Mouse (Mus musculus) gastrocnemius, adult 8-10 months (tissue): ENCODE data around the gene Egln1. TPM values are rescaled to one million over a fixed set of nuclear protein-coding genes. Genes with fewer than 3 reads are reported as not detected.

Source experiments
- DNase-seq, 2 experiments: peaks; one replicate each; pipeline ENCODE4 v3.0.0; 2022; ENCODE audit warnings: low spot score in 2 of 2
- total RNA-seq, 4 experiments: library from RNA; stranded (reverse); gene quantifications; 2 replicates each; pipeline ENCODE4 v1.2.4; 2022

The Egln1 gene
- total RNA-seq: 100 to 1,000 TPM; 170 to 209 (median 181) TPM

DNA sequence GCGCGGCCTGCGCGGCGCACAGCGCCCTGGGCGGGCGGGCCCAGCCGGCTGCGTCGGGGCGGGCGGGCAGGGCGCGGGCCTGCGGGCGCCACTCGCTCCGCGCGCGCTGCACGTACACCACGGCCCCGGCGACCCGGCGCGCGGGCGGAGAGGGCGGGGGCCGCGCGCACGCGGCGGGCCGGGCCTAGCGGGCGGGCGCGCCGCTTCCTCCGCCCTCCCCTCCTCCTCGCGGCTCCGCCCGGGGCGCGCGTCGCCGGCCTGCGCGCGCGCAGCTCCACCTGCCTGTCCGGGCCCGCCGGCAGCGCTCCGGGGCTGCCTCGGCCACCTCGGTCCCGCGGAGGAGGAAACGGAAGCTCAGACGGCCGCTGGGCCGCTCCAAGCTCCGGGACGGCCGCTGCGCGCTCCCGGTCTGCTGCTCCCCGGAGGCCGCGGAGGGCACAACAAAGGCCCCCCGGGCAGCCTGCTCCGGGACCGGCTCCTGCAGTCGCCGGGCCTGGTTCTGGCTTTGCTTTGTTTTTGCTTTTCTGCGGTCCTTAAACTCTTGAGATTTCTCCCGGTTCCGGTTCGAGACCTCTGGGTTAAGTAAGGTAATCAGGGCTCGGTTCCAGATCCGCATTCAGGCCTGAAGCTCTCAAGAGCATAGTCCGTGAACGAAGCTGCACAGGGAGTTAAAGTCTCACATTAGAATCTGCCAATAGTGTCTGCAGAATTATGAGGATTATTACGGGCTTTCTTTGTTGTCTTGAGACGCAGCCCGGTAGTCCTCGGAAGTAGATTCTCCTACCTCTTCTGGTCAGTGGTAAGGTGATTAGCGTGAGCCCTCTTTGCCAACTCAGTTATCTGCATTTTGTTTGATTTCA lies at the start of gene Egln1:
Egln1 (minus strand) TSS at position 116 of the 860 bp plus-strand sequence.
- peak; percentile 63 to 80 for DNase-seq

DNA sequence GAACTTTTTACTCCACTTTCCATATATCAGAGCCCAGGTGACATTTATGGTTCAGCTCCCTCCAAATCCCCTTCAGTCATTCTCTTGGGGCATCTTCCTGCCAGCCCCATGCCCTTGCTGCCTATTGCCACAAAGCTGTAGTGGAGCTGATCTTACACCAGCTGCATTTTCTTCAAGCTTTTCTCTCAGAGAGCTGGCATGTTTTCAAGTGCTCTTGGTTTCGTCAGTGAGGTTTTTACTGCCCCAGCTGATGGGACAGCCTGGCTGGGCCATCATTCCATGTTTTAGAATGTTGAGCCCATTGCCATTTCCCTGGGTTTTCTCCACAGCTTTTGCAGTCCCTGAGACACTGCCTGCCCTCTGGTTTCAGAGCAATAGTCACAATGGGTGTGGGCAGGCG lies 46.7 kb upstream of the Egln1 start:
- DNase-seq: no peak

DNA sequence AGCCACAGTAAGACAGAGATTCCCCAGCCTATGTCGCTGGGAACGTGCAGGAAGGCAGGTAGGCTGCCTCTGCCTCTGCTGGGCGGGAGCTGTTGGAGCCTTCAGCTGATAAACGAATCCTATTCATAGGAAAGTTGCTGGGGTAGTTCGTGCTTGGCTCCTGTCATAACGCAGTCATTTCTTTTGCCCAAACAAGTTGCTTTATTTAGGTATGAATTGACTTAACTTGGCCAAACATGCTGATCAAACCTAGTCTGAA lies 42.5 kb upstream of the Egln1 start:
- no peak for DNase-seq

DNA sequence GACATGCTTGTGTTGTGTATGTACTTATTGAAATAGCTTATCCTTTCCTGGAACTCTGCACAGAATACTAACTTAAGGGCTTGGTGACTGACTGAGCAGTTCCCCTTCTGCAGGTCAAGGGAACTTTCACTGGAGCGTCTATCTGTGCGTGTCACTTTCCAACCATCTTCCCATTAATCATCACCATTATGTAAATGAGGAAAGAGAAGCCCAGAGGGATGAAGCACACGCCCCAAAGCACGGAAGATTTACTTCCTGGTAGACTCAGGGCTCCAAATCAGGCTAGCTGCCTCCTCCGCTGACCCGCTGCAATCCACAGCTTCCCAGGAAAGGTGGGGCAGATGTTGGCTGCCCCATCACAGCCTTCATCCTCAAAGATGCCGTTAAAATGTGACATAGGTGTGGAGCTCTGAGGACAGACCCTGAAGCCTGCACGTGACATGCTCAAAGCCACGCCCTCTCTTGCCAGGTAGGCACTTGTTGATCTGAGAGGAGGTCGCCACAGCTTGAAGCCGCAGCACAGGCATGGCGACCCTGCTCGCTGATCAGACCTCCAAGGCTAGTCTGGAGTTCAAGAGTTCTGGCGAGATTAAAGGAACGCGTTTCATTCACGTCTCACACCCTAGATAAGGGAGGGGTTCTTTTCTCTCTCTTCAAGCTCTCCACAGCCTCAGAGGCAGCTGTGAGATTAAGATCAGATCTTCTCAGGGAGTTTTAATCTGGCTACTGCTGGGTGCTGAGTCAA lies 42.0 kb upstream of the Egln1 start:
- DNase-seq: no peak

DNA sequence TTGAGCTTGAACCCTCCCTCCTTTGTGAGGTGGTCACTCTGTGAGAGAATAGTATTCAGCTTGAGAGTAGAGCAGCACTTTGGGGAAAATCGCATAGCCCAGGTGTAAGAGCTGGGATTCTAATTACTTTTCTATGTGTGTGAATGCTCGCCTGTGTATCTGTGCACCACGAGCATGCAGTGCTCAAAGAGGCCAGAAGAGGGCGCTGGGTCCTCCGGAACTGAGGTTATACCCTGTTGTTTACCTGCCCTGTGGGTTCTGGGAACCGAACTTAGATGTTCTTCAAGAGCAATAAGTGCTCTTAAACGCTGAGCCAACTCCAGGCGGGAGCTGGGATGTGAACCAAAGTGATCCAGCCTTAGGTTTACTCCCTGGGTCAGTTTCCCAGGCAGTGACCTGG lies 31.7 kb upstream of the Egln1 start:
- no peak for DNase-seq

DNA sequence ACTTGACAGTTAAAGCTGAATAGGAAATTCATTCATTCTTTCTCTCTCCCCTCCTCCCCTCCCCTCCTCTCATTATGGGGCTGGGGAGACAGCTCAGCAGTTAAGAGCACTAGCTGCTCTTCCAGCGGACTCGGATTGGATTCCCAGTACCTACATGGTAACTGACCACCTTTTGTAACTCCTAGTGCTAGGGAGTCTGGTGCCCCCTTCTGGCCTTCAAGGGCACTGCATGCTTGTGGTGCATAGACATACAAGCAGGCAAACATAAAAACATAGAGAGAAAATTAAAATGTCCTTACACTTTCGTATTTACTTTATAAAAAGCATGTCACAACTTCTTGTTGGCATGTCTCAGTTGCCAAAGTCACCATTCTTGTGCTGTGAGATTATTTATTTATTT lies 30.9 kb upstream of the Egln1 start:
- no peak for DNase-seq

DNA sequence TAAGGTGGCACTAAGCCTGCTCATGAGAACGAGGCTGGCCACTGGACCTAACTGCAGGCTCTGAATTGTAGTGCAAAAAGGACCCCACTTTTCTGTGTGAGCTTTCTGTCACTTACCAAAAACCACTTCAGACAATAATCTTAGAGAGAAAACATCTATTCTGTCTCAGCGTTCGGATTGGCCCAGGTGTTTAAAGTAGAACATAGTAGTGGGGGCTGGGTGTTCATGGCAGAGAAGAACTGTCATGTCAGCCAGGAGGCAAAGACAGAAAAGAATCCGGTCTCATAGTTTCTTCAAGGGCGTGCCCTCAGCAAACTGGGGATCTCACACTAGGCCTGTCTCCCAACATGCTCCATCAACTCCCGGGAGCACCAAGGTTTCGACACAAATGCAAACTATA lies 28.9 kb upstream of the Egln1 start:
- DNase-seq: no peak

DNA sequence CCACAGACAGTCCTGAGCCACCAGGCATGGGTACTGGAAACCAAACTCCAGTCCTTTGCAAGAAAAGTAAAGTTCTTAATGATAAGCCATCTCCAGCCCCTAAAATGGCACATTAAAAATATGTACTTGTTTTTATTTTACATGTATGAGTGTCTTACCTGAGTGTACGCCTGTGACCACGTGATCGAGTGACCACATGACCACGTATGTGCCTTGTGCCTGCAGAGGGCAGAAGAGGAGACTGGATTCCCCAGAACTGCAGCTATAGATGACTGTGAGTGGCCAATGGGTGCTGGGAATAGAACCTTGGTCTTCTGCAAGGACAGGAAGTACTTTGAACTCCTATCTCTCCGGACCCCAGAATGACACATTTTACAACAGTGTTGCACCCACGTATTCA lies 27.1 kb upstream of the Egln1 start:
- no peak for DNase-seq

DNA sequence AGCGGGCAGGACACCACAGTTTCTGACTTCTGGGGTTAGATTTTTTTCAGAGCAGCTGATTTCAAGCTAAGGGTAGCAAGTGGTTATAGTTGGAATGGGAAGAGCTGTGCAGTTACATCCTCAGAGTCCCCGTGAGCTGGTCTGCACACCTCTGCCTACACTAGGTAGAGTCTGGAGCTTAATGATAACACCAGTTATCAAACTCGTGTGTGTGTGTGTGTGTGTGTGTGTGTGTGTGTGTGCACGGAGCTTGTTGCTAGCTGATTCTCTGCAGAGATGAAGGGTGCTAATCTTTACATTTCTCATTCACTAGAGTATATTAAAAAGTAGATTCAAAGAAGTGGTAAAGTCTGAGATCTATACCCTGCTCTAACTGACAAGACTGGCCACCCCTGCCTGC lies 25.1 kb upstream of the Egln1 start:
- no peak for DNase-seq

DNA sequence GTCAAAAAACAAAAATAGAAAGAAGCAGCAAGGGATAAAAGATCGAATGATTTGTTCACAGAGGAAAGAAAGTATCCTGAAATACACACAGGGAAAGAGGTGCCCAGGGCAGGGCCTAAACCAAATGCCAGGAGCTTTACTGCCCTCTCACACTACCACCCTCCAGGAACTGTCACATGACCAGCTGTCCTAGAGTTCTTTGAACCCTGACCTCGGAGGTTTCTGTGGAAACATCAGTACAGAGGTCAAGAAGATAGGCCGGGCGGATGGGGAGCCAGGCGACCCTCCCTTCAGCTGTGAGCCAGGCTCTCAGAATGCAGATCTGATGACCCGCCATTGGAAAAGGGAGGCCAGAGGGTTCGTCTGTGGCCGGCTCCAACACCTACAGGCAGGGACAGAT lies 24.1 kb upstream of the Egln1 start:
- no peak for DNase-seq

DNA sequence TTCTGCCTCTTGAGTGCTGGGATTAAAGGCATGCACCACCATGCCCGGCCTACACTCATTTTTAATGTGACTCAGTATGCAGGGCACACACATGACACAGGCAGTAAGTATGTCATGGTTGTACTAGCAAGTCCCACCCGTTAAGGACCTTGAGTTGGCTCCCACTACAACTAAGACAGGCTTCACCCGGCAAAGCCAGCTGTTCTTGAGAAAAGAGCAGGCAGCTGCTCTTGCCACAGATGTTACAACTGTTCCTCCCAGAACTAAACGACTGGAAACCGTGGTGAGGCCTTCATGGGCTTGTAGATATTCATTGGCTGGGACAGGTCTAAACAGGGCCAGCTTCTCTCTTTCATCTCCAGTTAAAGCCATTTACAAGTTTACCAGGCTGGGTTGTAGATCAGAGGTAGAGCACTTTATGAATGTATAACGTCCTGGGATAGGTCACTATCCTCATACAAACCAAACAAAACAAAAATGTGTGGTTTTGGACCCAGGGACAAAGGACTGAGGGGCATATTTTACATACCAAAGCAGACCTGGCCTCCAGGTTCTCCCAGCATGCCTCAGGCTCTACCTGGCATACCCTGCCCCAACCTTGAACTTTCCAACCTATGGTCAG lies 21.3 kb upstream of the Egln1 start:
- no peak for DNase-seq

DNA sequence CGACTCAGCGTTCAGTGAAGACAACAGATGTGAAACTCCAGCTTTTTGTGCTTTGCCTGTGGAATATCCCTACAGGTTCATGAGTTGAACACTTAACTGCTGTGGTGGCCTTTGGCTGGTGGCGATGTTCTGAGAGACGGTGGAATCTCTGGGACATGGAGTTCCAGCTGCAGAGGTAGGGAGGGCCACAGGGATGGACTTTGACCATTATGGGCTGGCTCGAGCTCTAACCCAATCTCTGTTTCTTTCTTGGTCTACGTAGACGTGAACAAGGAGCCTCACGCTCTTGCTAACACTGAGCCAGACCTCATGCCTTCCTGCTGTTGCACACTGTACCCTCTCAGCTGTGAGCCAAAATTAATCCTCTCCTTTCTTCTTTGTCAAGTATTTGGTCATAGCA lies 15.8 kb upstream of the Egln1 start:
- no peak for DNase-seq

DNA sequence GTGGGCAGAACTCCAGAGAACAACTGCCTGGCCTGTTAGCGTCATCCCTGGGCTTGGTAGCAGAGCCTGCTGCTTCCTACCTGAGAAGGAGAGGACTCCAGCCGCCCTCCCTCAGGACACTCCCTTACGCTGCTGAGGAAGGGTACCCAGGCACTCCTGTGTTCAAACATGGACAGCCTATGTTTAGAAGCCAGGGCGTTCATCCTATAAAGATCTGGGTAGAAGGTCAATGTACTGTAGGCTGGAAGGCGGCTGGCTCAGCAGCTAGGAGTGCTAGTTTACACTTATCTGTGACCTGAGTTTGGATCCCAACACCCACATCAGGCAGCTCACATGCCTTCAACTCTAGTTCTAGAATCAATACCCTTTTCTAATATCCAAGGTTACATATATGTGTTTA lies 14.1 kb upstream of the Egln1 start:
- no peak for DNase-seq

DNA sequence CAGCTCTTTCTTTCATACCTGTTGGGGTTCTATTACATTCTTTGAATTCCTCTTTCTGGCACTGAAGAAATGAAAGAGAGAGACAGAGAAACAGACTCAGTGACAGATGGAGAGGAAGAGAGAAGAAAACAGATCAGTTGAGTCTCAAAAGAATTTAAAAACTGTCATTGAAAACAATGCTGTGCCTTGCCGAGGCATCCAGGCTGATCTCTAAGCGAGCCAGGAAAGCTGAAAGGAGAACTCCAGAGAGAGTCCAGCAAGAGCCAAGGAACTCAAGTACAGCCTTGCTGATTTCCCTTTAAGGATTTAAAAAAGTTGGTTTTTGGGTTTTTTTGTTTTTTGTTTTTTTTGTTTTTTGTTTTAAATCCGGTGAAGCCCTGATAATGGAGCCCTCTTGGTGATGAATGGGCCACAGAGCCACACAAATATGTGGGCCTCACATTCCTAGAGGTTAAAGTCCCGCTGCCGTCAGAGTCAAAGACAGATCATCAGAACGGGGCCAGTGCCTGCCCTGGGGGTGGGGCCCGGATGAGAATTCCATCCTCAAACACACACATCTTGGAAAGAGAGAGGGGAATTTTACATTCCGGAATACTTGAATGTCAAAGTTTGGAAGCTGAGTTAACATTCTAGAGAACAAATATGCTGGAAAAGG lies 11.2 kb upstream of the Egln1 start:
- no peak for DNase-seq

DNA sequence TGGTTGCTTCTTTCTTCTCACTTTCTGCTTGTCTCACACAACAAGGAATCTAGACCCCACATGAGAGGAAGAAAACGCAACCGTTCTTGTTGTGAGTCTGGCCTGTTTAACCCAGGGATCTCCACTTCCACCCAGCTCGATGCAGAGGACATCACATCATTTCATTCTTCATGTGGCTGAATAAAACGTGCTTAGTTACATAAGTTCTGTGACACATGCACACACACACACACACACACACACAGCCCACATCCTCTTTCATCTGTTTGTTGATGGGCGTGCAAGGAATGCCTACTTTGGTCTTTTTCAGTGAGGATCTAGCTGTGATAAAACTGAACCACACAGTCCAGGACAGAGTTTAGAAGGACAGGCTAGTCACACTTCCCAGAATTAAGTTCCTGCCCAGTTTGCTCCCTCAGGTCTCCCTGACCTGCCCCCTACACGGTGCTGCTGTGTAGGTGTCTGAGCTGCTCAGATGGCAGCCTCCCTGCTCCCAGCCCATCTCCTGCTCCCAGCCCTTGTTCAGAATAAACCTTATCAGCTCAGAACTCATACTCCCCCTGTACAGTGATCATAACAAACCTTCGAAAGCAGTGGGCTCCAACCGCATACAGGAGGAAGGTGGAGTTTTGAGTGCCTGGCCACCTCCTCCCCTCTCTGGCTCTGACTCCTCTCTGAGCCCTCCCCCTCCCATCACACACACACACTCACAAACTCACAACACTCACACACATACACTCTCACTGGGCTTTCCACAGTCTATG lies 10.5 kb upstream of the Egln1 start:
- DNase-seq: no peak

DNA sequence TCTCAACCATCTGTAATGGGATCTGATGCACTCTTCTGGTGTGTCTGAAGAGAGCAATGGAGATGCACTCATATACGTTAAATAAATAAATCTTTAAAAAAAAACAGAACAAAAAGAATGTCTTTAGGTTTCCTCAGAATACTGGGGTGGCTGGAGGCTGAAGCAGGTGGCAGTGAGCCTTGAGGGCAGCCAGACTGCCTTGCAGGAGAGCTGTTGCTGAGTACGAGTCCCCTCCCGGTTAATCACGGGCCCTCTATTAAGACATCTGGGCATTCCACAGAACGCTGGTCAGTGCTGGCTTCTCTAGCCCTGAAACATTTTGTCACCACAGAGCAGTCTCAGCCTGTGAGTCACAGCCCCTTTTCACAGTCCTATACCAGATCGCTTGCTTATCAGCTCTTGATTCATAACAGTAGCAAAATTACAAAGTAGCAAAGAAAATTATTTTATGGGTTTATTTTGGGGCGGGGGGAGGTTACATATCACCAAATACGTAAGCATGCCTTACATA lies 5.5 kb upstream of the Egln1 start:
- no peak for DNase-seq

DNA sequence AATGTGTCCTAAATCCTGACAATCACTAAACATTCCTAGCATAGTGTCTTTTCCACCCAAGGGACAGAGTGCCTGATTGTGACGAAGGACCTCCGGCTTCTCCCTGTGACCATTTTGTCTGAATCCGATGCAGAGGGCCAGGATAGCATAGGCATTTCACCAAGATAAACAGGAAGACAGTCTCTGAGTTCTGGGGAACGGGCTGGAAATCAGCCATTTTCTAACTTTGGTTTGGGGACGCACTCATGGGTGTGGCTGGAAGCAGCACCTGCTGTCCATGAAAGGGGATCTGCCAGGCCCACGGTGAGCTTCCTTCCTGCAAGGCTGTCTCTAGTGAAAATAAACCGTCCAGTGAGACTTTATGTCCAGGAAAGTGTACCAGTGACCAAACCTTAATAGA lies 4.1 kb upstream of the Egln1 start:
- DNase-seq: no peak

DNA sequence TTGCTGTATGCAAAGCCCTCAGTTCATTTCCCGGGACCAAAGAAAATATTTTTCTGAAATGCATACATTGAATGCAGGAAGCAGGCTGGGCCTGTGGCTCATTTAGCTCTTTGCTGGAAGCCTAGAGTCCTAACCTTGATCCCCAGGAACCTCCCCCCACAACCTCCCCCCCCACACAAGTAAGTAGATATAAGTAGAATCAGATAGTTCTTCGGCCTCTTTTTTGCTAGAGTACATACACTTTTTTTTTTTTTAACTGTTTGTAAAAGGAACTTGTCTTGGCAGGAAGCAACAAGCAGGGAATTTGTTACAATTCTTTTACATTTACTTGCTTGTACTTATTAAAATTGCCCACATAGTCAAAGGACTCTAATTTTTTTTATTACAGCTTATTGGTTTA lies 1.7 kb upstream of the Egln1 start:
- DNase-seq: no peak

DNA sequence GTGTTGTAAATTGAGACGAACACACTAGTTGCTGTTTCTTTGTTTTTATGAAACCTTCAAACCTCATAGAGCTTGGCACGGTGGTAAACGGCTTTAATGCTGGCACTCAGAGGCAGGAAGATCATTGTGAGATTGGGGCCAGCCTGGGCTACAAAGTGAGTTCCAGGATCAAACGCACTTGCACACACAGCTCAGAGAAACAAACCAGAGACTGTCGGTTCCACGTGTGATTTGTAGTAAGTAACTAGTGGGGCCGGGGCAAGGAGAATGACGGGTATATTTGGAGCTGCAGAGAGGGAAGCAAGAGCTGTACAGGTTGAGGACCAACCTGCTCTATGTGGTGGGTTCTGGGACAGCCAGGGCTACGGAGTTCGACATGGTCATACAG lies 939 bp upstream of the Egln1 start:
- no peak for DNase-seq

DNA sequence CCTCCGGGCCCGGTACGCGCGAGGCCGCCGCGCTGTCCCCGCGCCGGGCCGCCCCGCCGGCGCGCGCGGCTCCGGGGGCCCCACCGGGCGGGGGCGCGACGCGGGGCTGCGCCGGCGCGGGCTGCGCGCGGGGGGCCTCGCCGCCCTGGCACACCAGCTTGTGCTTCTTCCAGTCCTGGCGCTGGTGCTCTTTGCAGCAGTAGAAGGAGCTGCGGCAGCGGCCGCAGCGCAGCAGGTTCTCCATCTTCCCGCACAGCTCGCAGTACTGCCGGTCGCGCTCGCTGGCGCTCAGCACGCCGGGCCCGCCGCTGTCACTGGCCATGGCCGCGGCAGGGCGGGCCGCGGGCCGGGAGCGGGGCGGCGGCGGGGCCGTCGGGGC lies 402 bp downstream of the Egln1 start:
- DNase-seq: no peak
